7 mouse cellular contexts compared by ENCODE assay signal in the genomic region with DNA sequence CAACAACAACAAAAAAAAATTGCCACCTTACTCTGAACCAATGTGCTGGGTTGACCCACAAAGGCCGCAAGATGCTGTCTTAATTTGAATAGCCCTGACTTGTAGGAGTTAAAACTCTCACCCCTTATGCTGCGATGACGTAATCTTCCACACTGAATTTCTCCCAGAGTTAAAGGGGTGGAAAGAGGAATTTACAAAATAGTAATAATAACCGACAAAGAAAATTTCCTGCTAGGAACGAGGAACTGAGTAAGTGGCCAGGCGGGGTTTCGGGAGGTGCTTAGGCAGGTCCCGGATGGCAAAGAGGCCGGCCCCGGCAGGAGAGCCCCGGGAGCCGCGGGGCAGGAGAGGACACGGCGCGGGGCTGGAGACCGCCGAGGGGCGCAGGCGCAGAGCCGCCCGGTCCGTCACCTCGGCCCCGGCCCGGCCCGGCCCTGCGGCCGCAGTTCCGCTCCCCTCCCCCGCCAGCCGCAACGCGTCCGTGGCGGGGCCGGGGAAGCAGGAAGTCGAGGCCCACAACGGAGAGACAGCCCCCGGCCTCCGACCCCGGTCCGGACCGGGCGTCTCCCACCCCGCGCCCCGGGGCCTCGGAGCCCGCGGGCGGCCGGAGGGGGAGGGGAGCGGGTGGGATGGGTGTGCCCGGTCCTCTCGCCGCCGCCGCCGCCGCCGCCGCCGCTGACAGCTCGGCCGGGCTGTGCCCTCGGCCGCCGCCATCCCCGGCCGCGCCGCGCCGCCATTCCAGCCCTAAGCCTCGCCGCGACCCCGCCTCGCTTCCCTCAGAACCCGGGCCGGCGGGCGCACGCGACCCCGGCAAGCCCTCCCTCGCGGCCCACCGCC. TPM values are rescaled to one million over a fixed set of nuclear protein-coding genes. Genes with fewer than 3 reads are reported as not detected.
DNase-seq lines count a peak whose midpoint lies in the region; ATAC-seq and TF ChIP-seq lines count a peak whose summit lies in the region.

No protein-coding gene starts in this region.

- peak; percentile 82 for DNase-seq in adrenal gland, postnatal 10 days
- peak; percentile 67 for DNase-seq in embryo, embryonic 9.5 days (ENCODE audit: extremely low spot score)
- DNase-seq in heart, adult 18-20 months: peak; percentile 78 to 83
- DNase-seq in kidney, adult 18-20 months: peak; percentile 80
- DNase-seq in midbrain, postnatal 0 days (ENCODE audit: low spot score): peak; percentile 61
- peak; percentile 46 to 50 for DNase-seq in spleen, postnatal 14 days (ENCODE audit: low spot score in 2 of 2)

- H3K27me3 ChIP-seq in limb, embryonic 15.5 days: no peaks in the 10 kb centered on the region
- no peaks in the 10 kb centered on the region for H3K27me3 ChIP-seq in midbrain, postnatal 0 days (ENCODE audit: insufficient read depth, low read length)

- H3K4me2 ChIP-seq in limb, embryonic 15.5 days: peak overlapping the region; percentile 63
- peak overlapping the region; percentile 68 for H3K4me2 ChIP-seq in midbrain, postnatal 0 days (ENCODE audit: low read depth, low read length, poor library complexity, severe bottlenecking)

- H3K9ac ChIP-seq in limb, embryonic 15.5 days: peak overlapping the region; percentile 100
- peak overlapping the region; percentile 100 for H3K9ac ChIP-seq in midbrain, postnatal 0 days (replicated peaks; ENCODE audit: low read length, poor library complexity, severe bottlenecking)

- H3K9me3 ChIP-seq in limb, embryonic 15.5 days: no peaks in the 10 kb centered on the region
- no peaks in the 10 kb centered on the region for H3K9me3 ChIP-seq in midbrain, postnatal 0 days (ENCODE audit: low read length)

- 0% methylated on average over 26 of the region's 90 CpGs for WGBS in limb, embryonic 15.5 days
- 0% methylated on average over 51 of the region's 90 CpGs for WGBS in midbrain, postnatal 0 days

- H3K4me1 ChIP-seq in limb, embryonic 15.5 days: peaks cover 18% of the 10 kb centered on the region
- H3K4me1 ChIP-seq in midbrain, postnatal 0 days (ENCODE audit: insufficient read depth, low read length): peaks cover 13% of the 10 kb centered on the region; the same call in 1 of the 2 replicates

- H3K4me3 ChIP-seq in limb, embryonic 15.5 days: peak overlapping the region; percentile 94
- H3K4me3 ChIP-seq in midbrain, postnatal 0 days (ENCODE audit: low read depth, low read length): peak overlapping the region; percentile 99

- TF ChIP-seq CTCF in midbrain, postnatal 0 days (IDR thresholded peaks at IDR 0.05): no peak

- peak; percentile 32 for ATAC-seq in limb, embryonic 15.5 days (ENCODE audit: insufficient number of reproducible peaks, low FRiP score, low TSS enrichment, low read depth)
- ATAC-seq in midbrain, postnatal 0 days (ENCODE audit: low FRiP score): peak; percentile 73

- H3K36me3 ChIP-seq in limb, embryonic 15.5 days: no peaks in the 10 kb centered on the region
- no peaks in the 10 kb centered on the region for H3K36me3 ChIP-seq in midbrain, postnatal 0 days (ENCODE audit: insufficient read depth, low read length)

- H3K27ac ChIP-seq in limb, embryonic 15.5 days: peak overlapping the region; percentile 97
- H3K27ac ChIP-seq in midbrain, postnatal 0 days (ENCODE audit: low read depth, low read length): peak overlapping the region; percentile 99

RNA-seq across cellular contexts. Expression of gene Cdc42, which starts 0.6 kb away (rescaled TPM):
- 100 to 1,000 TPM; 348 to 351 TPM for total RNA-seq in adrenal gland, postnatal 10 days (2021)
- 100 to 1,000 TPM; 143 to 147 TPM for total RNA-seq in heart, adult 18-20 months (2021)
- polyA plus RNA-seq in limb, embryonic 15.5 days (2015; fragmentation: Nextera tagmentation; extraction: Ambion mirVana): 721 and 737 TPM in 2 replicates
- total RNA-seq in midbrain, postnatal 0 days (2014; rRNA removed): 583 and 680 TPM in 2 replicates
- 1,182 and 1,189 TPM in 2 replicates for polyA plus RNA-seq in midbrain, postnatal 0 days (2015; fragmentation: Nextera tagmentation; extraction: Ambion mirVana)

RNA-seq across cellular contexts. Expression of gene Cela3a, which starts 52.7 kb away (rescaled TPM):
- not detected for total RNA-seq in adrenal gland, postnatal 10 days (2021)
- not detected for total RNA-seq in heart, adult 18-20 months (2021)
- not detected in 2 replicates for polyA plus RNA-seq in limb, embryonic 15.5 days (2015; fragmentation: Nextera tagmentation; extraction: Ambion mirVana)
- total RNA-seq in midbrain, postnatal 0 days (2014; rRNA removed): not detected in 2 replicates
- not detected in 2 replicates for polyA plus RNA-seq in midbrain, postnatal 0 days (2015; fragmentation: Nextera tagmentation; extraction: Ambion mirVana)

Comparison
In these comparisons a context has a peak if more than half of its experiments do, and no peak if none do; other contexts are left out.
1. Peak in every context shown above with its lines: DNase-seq, ATAC-seq, H3K4me3 ChIP-seq and H3K27ac ChIP-seq.